Mouse (Mus musculus): ENCODE measurements at regions not wholly inside any gene's neighbourhood (a gene's known extent, or its start where the extent isn't known, plus 50 kb on each side); places are given as distances from the start of the nearest gene placed in this dataset.

DNA sequence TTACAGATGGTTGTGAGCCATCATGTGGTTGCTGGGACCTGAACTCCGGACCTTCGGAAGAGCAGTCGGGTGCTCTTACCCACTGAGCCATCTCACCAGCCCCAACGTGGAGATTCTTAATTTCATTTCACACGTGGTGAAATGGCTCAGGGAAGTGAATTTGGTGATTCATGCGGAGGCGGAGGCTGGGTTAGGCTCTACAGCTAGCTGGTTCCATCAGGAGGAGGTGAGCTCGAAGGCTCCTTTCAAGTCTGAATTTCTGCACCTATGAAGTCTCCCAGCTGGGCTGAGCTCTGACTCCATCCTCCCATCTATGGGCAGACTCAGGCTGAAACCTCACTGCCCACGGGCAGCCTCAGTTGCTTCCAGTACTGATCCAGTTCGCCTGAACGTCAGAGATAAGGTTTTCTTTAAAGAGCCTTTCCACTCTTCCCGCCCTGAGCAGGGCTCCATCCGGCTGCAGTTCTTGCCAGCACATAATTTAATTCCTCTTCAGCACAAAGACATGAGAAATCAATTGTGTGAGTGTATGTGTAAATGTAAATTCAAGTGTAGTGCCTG lies 103.5 kb upstream of the Chd6 start:
- 68% methylated on average over 13 of the region's 13 CpGs for WGBS
- Histone ChIP-seq H3K4me1 (ENCODE audit: control insufficient read depth, insufficient read depth, low read length) (no peaks in the 10 kb centered on the region), H3K4me3 (replicated peaks; ENCODE audit: extremely low read depth, low read depth, low read length) (no peak overlapping the region)
- TF ChIP-seq CTCF (IDR thresholded peaks at IDR 0.05; ENCODE audit: insufficient read depth, low read length): no peak
- no peak for DNase-seq

DNA sequence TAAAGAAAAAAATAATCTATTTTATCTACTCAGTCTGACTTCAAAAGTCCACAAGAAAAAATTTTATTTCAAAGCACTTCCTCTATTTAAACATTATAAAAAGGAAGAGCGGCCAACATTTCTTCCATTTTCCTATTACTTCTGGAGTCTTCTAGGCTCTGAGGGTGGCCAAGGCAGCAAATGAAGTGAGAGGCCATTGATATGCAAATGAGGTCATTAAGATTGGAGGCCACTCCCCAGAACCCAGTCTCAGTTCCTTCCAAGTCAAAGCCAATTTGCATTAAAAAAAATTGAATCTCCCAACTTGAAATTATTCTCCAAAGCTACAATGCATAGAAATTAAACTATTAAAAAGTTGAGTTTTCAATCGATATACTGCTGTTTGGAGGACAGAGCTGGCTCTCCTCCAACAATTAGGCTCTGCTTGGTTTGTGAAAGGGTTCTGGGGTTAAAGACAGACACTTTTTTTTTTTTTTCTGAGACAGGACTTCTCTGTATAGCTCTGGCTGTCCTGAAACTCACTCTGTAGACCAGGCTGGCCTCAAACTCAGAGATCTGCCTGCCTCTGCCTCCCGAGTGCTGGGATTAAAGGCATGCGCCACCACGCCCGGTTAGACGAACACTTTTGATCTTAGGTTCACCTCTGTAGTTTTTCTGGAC lies 88.0 kb upstream of the Chd6 start:
- no peak overlapping the region for H3K4me3 ChIP-seq (replicated peaks; ENCODE audit: extremely low read depth, low read depth, low read length)
- H3K4me1 ChIP-seq (ENCODE audit: control insufficient read depth, insufficient read depth, low read length): no peaks in the 10 kb centered on the region
- DNase-seq: no peak
- no peak for TF ChIP-seq CTCF (IDR thresholded peaks at IDR 0.05; ENCODE audit: insufficient read depth, low read length)
- TF ChIP-seq POLR2A (IDR thresholded peaks at IDR 0.05; ENCODE audit: borderline replicate concordance, extremely low read depth, low read depth, low read length): no peak
- 91% methylated on average over 7 of the region's 7 CpGs for WGBS

DNA sequence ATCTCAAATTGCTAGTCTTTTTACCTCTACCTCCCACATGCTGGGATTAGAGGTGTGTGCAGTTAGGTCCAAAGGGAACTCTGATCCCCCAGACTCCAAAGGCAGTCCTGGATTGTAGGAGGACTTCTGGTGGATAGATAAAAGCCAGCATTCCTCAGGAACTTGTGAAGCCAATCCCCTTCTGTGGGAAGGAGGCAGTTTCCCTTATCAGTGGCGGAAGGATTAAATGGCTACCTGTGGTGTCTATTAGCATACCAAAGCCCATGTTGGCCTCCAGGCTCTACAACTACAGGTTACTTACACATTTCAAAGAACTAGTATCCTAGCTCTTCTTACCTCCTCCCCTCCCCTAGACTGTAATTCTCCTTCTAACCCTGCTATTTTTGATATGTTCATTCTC lies 78.6 kb upstream of the Chd6 start:
- no peak for DNase-seq
- no peak overlapping the region for H3K4me3 ChIP-seq (replicated peaks; ENCODE audit: extremely low read depth, low read depth, low read length)
- 70% methylated on average over 1 of the region's 1 CpGs for whole genome bisulfite sequencing
- TF ChIP-seq CTCF (IDR thresholded peaks at IDR 0.05; ENCODE audit: insufficient read depth, low read length) (no peak), POLR2A (IDR thresholded peaks at IDR 0.05; ENCODE audit: borderline replicate concordance, extremely low read depth, low read depth, low read length) (no peak)
- no peaks in the 10 kb centered on the region for H3K4me1 ChIP-seq (ENCODE audit: control insufficient read depth, insufficient read depth, low read length)

DNA sequence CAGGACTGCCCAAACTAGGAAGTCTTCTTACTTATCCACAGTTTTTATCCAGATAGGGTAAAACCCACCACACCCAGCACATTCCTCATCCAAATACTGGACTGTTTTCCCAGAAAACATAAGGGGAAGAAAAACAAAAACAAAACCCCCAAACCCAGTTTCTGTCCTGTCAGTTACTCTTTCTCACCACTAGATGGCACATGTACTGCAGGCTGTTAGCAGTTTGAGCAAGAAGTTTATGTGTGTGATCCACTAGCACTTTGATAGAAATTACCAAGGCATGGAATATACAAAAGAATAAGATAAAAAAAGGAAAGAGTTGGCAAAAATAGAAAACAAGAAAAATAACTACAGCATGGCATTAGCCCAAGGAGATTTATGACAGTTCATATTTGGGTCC lies 76.2 kb upstream of the Chd6 start:
- Histone ChIP-seq H3K4me3 (replicated peaks; ENCODE audit: extremely low read depth, low read depth, low read length) (no peak overlapping the region), H3K4me1 (ENCODE audit: control insufficient read depth, insufficient read depth, low read length) (no peaks in the 10 kb centered on the region)
- TF ChIP-seq POLR2A (IDR thresholded peaks at IDR 0.05; ENCODE audit: borderline replicate concordance, extremely low read depth, low read depth, low read length) (no peak), CTCF (IDR thresholded peaks at IDR 0.05; ENCODE audit: insufficient read depth, low read length) (0 out of 2 replicates have a peak, but pooled peaks have one; percentile 6)
- DNase-seq: no peak

DNA sequence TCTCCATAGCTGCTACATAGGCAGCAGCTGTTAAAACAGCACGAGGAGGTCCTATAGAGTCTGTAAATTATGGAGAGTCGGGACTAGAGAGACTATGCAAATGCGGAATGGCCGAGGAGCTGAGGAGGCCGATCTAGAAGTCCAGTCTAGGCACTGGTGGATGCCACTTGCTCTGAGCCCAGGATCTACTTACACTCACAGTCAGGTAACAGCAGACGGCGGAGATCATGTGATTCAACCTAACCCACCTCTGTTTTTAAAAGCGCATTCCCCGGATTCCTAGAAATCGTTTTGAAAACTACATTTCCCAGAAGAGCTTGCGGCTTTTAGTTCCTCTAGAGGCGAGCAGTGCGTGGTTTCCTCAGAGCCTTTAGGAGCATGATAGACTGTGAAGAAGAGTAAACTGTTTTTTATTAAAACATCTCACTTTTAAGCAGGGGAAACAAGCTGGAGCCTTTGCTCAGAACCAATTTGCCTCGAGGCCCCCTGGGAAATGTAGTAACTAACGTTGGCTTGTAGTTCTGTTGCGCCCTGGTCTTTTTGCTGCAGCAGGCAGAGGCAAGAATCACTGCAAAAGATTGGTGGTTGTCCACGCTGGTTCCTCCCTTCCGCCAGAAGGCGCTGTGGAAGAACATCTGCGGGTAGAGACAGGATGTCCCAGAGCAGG lies 68.6 kb upstream of the Chd6 start:
- peak overlapping the region; percentile 78 for H3K4me3 ChIP-seq (replicated peaks; ENCODE audit: extremely low read depth, low read depth, low read length)

DNA sequence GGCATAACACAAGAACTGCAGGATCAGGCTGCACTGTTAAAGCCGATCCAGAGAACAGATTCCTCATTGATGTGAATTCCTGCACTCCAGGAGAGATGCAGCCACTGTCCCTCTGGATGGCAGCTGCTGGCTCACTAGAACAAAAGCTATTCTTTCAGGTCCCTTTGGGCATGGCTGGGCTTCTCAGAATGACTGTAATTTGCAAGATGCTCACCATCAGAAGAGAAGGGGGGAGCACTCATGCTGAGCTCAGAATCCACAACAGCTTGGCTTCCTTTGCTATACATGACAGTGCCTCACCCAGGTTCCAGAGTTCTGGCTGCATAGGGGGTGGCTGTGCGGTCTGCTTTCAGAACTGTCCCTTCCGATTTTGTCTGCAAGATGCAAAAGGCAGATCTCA lies 57.8 kb upstream of the Chd6 start:
- Histone ChIP-seq H3K4me3 (replicated peaks; ENCODE audit: extremely low read depth, low read depth, low read length) (no peak overlapping the region), H3K4me1 (ENCODE audit: control insufficient read depth, insufficient read depth, low read length) (no peaks in the 10 kb centered on the region)
- no peak for DNase-seq
- 55% methylated on average over 3 of the region's 3 CpGs for WGBS
- no peak for TF ChIP-seq POLR2A (IDR thresholded peaks at IDR 0.05; ENCODE audit: borderline replicate concordance, extremely low read depth, low read depth, low read length)
- TF ChIP-seq CTCF (IDR thresholded peaks at IDR 0.05; ENCODE audit: insufficient read depth, low read length): no peak

More for the DNA sequence above, 68.6 kb upstream of the Chd6 start:
- no peaks in the 10 kb centered on the region for H3K4me1 ChIP-seq (ENCODE audit: control insufficient read depth, insufficient read depth, low read length)
- peak; percentile 28; the same call in 1 of the 2 replicates for TF ChIP-seq POLR2A (IDR thresholded peaks at IDR 0.05; ENCODE audit: borderline replicate concordance, extremely low read depth, low read depth, low read length)
- peak; percentile 60 for TF ChIP-seq CTCF (IDR thresholded peaks at IDR 0.05; ENCODE audit: insufficient read depth, low read length)
- peak; percentile 68 for DNase-seq
- WGBS: 2% methylated on average over 20 of the region's 20 CpGs

DNA sequence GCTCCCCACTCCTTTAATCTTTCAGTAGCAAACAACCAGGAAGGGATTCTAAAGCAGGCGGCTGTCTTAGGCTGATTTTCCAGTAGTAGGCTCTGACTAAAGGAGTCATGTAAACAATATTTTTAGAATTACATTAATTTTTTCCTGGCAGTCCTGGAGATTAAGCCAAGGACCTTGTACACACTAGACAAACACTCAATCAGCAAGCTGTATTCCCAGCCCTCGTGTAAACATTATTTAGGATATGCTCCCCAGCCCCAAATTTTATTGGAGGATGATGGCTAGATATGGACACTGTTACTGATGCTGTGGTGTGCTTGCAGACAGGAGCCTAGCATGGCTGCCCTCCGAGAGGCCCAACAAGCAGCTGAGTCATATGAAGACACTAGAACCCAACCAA lies 56.6 kb upstream of the Chd6 start:
- no peaks in the 10 kb centered on the region for H3K4me1 ChIP-seq (ENCODE audit: control insufficient read depth, insufficient read depth, low read length)
- no peak for TF ChIP-seq CTCF (IDR thresholded peaks at IDR 0.05; ENCODE audit: insufficient read depth, low read length)
- no peak overlapping the region for H3K4me3 ChIP-seq (replicated peaks; ENCODE audit: extremely low read depth, low read depth, low read length)
- WGBS: 42% methylated on average over 3 of the region's 3 CpGs
- no peak for DNase-seq

DNA sequence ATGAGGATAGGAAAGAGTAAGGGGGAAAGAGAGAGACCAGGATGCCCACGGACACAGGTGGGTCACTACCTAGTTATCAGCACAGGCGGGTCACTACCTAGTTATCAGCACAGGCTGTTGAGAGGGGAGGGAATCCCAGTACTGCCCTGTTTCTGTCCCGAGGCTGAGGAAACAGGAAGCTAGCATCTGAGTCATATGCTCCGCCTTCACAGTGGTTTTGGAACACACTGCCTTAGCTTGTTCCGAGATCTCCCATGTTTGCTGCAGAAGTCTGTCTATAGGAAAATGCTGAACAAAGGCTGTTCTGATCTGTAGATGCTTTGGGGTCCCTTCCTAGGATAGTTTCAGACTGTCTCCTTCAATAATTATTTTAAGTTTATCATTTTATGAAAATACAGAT lies 55.4 kb upstream of the Chd6 start:
- no peak for DNase-seq
- no peak for TF ChIP-seq CTCF (IDR thresholded peaks at IDR 0.05; ENCODE audit: insufficient read depth, low read length)
- no peak for TF ChIP-seq POLR2A (IDR thresholded peaks at IDR 0.05; ENCODE audit: borderline replicate concordance, extremely low read depth, low read depth, low read length)
- H3K4me1 ChIP-seq (ENCODE audit: control insufficient read depth, insufficient read depth, low read length): no peaks in the 10 kb centered on the region
- 33% methylated on average over 5 of the region's 5 CpGs for WGBS
- H3K4me3 ChIP-seq (replicated peaks; ENCODE audit: extremely low read depth, low read depth, low read length): no peak overlapping the region

Data from lung, adult 2 months (tissue).